Mouse (Mus musculus): Measurements from ENCODE around the gene Myo9a.
"Not testable (repeated sequence)": the region's sequence is repeated elsewhere in the genome, so short reads cannot be mapped to it uniquely, and the experiment has no call there.

The Myo9a gene

GRCm38 (mm10) chr9:59951001-59951750, 200.5 kb downstream of the Myo9a start:
- no peak for DNase-seq

GRCm38 (mm10) chr9:59951943-59952342, 201.2 kb downstream of the Myo9a start:
- DNase-seq: no peak

GRCm38 (mm10) chr9:59952515-59953070, 201.9 kb downstream of the Myo9a start:
- no peak for DNase-seq

GRCm38 (mm10) chr9:59953556-59953955, 202.9 kb downstream of the Myo9a start:
- no peak for DNase-seq

GRCm38 (mm10) chr9:59955199-59955598, 204.5 kb downstream of the Myo9a start:
- DNase-seq: no peak

- DNase-seq: no peak
These were observed 205.0 kb downstream of the Myo9a start for GRCm38 (mm10) chr9:59955692-59956091.

GRCm38 (mm10) chr9:59956496-59956895, 205.8 kb downstream of the Myo9a start:
- DNase-seq: no peak

GRCm38 (mm10) chr9:59958115-59958514, 207.4 kb downstream of the Myo9a start:
- not testable (repeated sequence) for DNase-seq

GRCm38 (mm10) chr9:59959276-59959675, 208.6 kb downstream of the Myo9a start:
- peak; percentile 62 to 66 for DNase-seq

GRCm38 (mm10) chr9:59960559-59960958, 209.9 kb downstream of the Myo9a start, which contains the start of gene Nr2e3:
Gene Nr2e3, minus strand, starts transcription at chr9:59960659.
- DNase-seq: no peak

- no peak for DNase-seq
These were observed 210.7 kb downstream of the Myo9a start for GRCm38 (mm10) chr9:59961201-59961955.

GRCm38 (mm10) chr9:59964367-59964766, 213.7 kb downstream of the Myo9a start:
- no peak for DNase-seq

GRCm38 (mm10) chr9:59965046-59965445, 214.3 kb downstream of the Myo9a start:
- no peak for DNase-seq

GRCm38 (mm10) chr9:59969383-59969782, 218.7 kb downstream of the Myo9a start:
- peak; percentile 62 to 64 for DNase-seq

GRCm38 (mm10) chr9:59971263-59971662, 220.6 kb downstream of the Myo9a start:
- no peak for DNase-seq

Data from B cell, adult 2 months (primary cell).